Mouse (Mus musculus): Measurements from ENCODE around the gene Serpinf1. TPM values are rescaled to one million over a fixed set of nuclear protein-coding genes. Genes with fewer than 3 reads are reported as not detected.

Serpinf1 gene
- polyA plus RNA-seq (2015; fragmentation: Nextera tagmentation; extraction: Ambion mirVana): 34.7 and 54.2 TPM in 2 replicates

DNA sequence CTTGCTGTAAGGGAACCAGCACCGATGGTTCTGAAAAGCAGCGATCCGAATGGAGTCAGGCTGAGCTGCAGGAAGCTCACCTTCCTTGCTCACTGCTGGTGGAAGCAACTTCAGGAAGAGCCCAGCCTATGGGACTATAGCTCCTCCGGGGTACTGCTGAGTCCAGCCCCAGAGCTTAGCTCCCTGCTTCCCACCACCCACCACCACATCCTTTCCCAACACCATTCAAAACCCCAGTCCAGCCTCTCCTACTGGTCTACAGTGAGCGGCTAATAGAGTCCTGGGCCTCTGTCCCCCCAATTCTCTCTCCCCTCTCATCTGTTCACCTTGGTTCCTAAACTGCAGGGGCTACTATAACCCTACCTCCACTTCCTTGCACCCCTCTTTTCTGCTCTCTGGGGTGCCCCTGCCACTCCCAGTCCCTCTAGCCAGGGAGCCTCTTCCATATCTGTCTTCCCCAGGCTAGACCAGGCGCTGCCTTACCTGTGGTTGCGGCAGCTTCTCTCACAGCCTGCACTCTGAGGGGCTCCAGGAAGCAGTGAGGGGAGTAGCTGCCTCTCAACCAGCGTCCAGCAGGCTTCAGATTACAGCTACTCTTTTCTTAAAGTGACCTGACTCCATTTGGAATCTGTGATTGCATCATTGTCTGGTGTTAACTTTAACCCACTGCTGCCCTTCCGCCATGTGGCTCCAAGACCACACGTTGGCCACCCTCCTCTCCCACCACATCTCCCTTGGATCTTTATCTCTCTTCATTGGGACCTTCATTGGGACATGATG is at the start of gene Serpinf1:
Serpinf1 (minus strand) TSS at position 689 of the 780 bp plus-strand sequence.
- peak within 1 kb of the TSS; percentile 38; the same call in 1 of the 2 replicates for H3K9ac ChIP-seq
- no peaks in the 10 kb centered on the region for H3K27me3 ChIP-seq
- no peaks in the 10 kb centered on the region for H3K36me3 ChIP-seq
- no peak; the same call in 1 of the 2 replicates for ATAC-seq (replicated peaks; ENCODE audit: insufficient number of reproducible peaks, insufficient read depth, low FRiP score, low read depth)
- WGBS: 42% methylated on average over 10 of the region's 10 CpGs
- peaks cover 16% of the 10 kb centered on the region for H3K4me1 ChIP-seq (replicated peaks)
- peak within 1 kb of the TSS; percentile 54 for H3K4me2 ChIP-seq
- H3K4me3 ChIP-seq: peak within 1 kb of the TSS; percentile 40
- no peak within 1 kb of the TSS for H3K27ac ChIP-seq
- H3K9me3 ChIP-seq (replicated peaks): no peaks in the 10 kb centered on the region

DNA sequence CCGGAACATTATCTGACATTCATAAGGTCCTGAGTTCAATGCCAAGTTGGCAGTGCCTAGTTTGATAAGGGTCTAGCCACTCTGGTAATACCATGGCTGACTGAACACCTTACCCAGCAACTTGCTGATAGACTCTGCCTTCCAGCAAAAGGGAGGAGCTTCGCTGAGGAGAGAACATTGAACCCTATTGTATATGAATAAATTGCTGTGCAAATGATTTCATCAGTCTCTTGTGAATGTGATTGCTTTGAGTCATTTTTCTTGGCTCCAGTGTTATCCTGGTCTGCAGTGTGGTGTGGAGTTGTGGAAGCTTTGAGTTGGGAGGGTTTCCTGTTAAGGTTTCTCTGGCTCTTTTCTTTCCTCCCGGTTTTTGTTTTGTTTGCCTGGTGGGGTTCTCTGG is 48.2 kb upstream of the Serpinf1 start:
- Histone ChIP-seq H3K4me1 (replicated peaks) (peaks cover 16% of the 10 kb centered on the region), H3K36me3 (peaks cover 10% of the 10 kb centered on the region), H3K9me3 (replicated peaks) (no peaks in the 10 kb centered on the region), H3K27ac (no peak overlapping the region), H3K27me3 (no peaks in the 10 kb centered on the region), H3K9ac (no peak overlapping the region), H3K4me3 (no peak overlapping the region), H3K4me2 (no peak overlapping the region)
- WGBS: 68% methylated on average over 3 of the region's 3 CpGs
- ATAC-seq (replicated peaks; ENCODE audit: insufficient number of reproducible peaks, insufficient read depth, low FRiP score, low read depth): no peak

DNA sequence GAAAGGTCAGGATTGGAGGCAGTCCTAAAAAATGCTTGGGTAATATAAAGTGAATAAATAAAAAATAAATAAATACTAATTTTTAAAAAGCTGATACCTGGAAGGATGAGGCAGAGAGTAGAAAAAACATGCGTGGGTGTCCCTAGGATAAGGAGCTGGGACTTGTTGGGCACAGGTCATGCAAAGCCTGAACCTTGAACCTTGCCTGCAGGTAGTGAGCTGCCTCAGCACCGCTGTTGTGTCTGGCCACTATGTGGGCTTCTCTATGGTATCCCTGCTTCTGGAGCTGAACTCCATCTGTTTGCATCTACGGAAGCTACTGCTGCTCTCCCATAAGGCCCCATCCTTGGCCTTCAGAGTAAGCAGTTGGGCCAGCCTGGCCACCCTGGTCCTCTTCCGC is 46.8 kb upstream of the Serpinf1 start:
- Histone ChIP-seq H3K36me3 (peaks cover 23% of the 10 kb centered on the region), H3K4me2 (no peak overlapping the region), H3K27ac (no peak overlapping the region), H3K9me3 (replicated peaks) (no peaks in the 10 kb centered on the region), H3K4me1 (replicated peaks) (peaks cover 16% of the 10 kb centered on the region), H3K4me3 (no peak overlapping the region), H3K9ac (no peak overlapping the region), H3K27me3 (no peaks in the 10 kb centered on the region)
- ATAC-seq (replicated peaks; ENCODE audit: insufficient number of reproducible peaks, insufficient read depth, low FRiP score, low read depth): no peak
- WGBS: 96% methylated on average over 4 of the region's 4 CpGs

DNA sequence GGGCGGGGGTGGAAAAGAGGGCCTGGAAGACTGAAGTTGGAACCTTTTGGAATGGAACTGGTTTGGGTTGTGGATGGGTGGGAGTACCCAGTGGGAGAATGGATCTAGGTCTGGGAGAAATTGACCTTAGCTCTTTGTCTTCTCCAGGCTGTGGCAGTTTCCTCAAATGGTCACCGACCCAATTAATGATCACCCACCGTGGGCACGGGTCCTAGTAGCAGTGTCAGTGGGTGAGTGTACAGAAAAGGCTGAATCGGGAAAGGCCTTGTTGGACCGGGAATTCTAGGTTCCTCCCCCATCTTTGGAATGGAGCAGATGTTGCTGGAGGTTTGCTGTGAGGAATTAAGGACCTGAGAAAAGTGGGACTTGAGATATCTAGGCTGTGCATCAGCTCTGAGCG is 45.9 kb upstream of the Serpinf1 start:
- H3K4me1 ChIP-seq (replicated peaks): peaks cover 20% of the 10 kb centered on the region
- peaks cover 23% of the 10 kb centered on the region for H3K36me3 ChIP-seq
- no peak for ATAC-seq (replicated peaks; ENCODE audit: insufficient number of reproducible peaks, insufficient read depth, low FRiP score, low read depth)
- peak overlapping the region; percentile 88 for H3K4me2 ChIP-seq
- peak overlapping the region; percentile 61 for H3K9ac ChIP-seq
- no peaks in the 10 kb centered on the region for H3K9me3 ChIP-seq (replicated peaks)
- peak overlapping the region; percentile 56 for H3K4me3 ChIP-seq
- no peaks in the 10 kb centered on the region for H3K27me3 ChIP-seq
- peak overlapping the region; percentile 60; the same call in 1 of the 2 replicates for H3K27ac ChIP-seq
- 60% methylated on average over 7 of the region's 7 CpGs for WGBS

DNA sequence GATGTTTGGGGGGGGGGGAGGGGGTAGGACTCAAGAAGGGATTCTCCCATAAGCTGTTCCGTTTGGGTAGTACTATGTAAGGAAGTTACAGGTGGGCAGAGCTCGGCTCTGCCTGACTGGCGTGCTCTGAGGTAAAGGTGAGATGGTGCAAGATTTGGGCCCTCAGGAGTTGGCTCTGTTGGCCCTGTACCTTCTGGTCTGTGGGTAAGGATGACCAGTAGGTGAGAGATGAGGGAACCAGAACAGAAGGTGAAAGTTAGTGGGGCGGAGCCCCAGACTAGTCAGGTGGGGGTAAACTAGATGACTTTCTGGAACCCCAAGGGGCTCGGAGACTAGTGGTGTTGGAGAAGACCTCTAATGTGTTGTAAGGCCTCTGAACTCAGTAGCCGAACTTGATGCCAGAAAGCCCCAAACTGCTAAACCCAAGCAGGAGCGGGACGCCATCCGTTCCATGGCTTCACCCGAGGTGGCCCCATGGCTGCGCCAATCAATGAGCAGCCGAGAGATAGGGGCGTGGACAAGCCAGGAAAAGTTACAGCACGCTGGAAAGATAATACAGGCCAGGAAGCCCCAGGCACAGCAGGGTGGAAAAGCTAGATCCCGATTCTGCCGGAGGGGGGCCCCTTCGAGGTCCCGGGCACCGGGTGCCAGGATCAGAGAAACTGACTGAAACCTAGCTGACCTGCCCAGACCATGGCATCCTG is 45.2 kb upstream of the Serpinf1 start:
- Histone ChIP-seq H3K4me3 (peak overlapping the region; percentile 56), H3K4me1 (replicated peaks) (peaks cover 28% of the 10 kb centered on the region), H3K9me3 (replicated peaks) (no peaks in the 10 kb centered on the region), H3K9ac (peak overlapping the region; percentile 61), H3K36me3 (peaks cover 23% of the 10 kb centered on the region), H3K4me2 (peak overlapping the region; percentile 88), H3K27ac (peak overlapping the region; percentile 60), H3K27me3 (no peaks in the 10 kb centered on the region)
- peak; percentile 74 for ATAC-seq (replicated peaks; ENCODE audit: insufficient number of reproducible peaks, insufficient read depth, low FRiP score, low read depth)
- WGBS: 14% methylated on average over 19 of the region's 19 CpGs

DNA sequence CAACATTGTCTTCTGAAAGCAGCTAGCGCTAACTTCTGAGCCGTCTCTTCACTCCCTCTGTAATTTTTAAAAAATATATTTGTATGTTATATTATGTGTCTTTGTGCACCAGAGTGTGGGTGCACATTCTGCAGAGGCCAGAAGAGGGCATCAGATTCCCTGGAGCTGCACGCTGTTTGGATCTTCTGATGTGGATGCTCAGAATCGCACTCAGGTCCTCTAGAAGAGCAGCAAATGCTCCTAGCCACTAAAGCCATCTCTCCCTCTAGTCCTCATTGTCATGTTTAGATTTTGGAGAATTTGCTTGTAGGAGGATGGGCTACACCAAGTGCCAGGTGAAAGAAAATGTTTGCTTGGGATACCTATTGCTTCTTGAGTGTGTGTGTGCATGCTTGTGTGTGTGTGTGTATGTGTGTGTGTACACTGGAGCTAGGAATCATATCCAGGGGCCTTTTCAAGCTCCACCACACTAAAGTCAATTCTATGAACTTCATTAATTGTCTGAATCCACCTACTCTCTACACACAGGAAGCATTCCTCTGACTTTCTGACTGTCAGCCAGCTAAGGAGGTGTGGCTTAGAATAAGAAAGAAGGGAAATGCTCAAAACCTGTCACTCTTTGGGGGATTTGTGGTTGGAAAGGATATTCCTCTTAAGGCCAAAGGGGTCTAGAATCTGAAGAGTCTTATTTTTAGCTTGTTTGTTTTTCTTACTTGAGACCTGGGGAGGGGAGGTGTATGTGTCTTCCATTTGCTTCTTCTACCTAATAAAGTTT is 44.4 kb upstream of the Serpinf1 start:
- no peak for ATAC-seq (replicated peaks; ENCODE audit: insufficient number of reproducible peaks, insufficient read depth, low FRiP score, low read depth)
- Histone ChIP-seq H3K9ac (no peak overlapping the region), H3K4me3 (no peak overlapping the region), H3K4me2 (0 out of 2 replicates have a peak overlapping the region, but pooled peaks have one; percentile 88), H3K27ac (no peak overlapping the region), H3K36me3 (peaks cover 23% of the 10 kb centered on the region), H3K4me1 (replicated peaks) (peaks cover 31% of the 10 kb centered on the region), H3K9me3 (replicated peaks) (no peaks in the 10 kb centered on the region), H3K27me3 (no peaks in the 10 kb centered on the region)
- WGBS: 98% methylated on average over 4 of the region's 4 CpGs

DNA sequence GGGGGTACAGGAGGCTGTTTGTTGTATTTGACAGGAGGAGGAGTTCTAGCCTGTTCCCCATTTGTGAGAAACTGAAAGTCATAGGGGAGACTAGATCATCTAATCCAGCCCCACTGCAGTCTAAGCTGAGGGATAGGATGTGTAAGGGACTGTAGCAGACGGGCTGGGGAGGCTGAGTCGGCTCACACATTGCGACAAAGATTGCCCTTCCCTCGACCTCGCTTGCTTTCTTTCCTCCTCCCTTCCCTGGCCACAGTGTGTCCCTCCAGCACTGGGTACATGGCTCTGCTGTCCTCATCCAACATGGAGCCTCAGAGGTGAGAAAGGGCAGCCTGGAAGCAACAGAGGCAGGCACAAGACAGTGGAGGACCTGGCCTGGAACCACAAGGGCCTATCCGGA is 42.5 kb upstream of the Serpinf1 start:
- no peaks in the 10 kb centered on the region for H3K9me3 ChIP-seq (replicated peaks)
- H3K27ac ChIP-seq: no peak overlapping the region
- peaks cover 35% of the 10 kb centered on the region for H3K4me1 ChIP-seq (replicated peaks)
- H3K4me3 ChIP-seq: no peak overlapping the region
- WGBS: 88% methylated on average over 6 of the region's 6 CpGs
- H3K9ac ChIP-seq: no peak overlapping the region
- no peak for ATAC-seq (replicated peaks; ENCODE audit: insufficient number of reproducible peaks, insufficient read depth, low FRiP score, low read depth)
- H3K36me3 ChIP-seq: peaks cover 23% of the 10 kb centered on the region
- H3K4me2 ChIP-seq: no peak overlapping the region
- no peaks in the 10 kb centered on the region for H3K27me3 ChIP-seq

DNA sequence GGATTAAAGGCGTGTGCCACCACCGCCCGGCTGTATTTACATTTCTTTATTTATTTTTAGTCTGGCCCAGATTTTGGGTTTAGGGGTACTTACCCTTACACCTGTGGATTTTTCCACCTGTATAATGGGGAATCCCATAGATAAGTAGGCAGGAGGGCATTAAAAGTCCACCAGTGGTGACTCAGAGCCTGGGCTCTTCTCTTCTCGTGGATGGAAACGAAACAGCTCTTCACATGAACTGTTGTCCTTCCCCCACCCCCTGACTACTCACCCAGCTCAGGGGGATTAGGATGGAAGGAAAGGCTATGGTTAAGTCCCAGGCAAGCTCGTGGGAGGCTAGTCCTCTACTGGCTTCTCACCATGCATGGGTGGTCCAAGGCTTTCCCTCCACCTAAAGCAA is 41.9 kb upstream of the Serpinf1 start:
- WGBS: 86% methylated on average over 6 of the region's 6 CpGs

DNA sequence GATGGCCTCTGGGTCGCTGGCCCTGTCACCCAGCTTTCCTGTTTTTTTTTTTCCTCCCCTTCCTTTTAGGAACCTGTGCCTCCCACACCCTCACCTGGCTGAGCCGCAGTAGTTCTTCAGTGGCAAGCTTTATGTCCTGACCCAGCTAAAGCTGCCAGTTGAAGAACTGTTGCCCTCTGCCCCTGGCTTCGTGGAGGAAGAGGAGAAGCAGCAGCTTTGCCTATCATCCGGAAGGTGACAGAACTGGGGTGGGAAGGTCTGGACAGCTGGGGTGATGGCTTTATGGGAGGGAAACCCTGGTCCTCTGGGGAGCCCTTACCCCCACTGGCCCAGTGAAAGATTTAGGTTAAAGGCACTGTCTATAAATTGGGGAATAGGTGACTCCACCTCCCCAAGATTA is 41.1 kb upstream of the Serpinf1 start:
- Histone ChIP-seq H3K4me3 (peak overlapping the region; percentile 80), H3K4me2 (peak overlapping the region; percentile 78), H3K9me3 (replicated peaks) (no peaks in the 10 kb centered on the region), H3K36me3 (peaks cover 23% of the 10 kb centered on the region), H3K27ac (peak overlapping the region; percentile 94), H3K9ac (no peak overlapping the region), H3K27me3 (no peaks in the 10 kb centered on the region), H3K4me1 (replicated peaks) (peaks cover 49% of the 10 kb centered on the region)
- WGBS: 57% methylated on average over 4 of the region's 4 CpGs
- no peak for ATAC-seq (replicated peaks; ENCODE audit: insufficient number of reproducible peaks, insufficient read depth, low FRiP score, low read depth)

More for the DNA sequence above, 41.9 kb upstream of the Serpinf1 start:
- no peak overlapping the region for H3K4me3 ChIP-seq
- no peak for ATAC-seq (replicated peaks; ENCODE audit: insufficient number of reproducible peaks, insufficient read depth, low FRiP score, low read depth)
- peaks cover 41% of the 10 kb centered on the region for H3K4me1 ChIP-seq (replicated peaks)
- no peak overlapping the region for H3K27ac ChIP-seq
- H3K36me3 ChIP-seq: peaks cover 23% of the 10 kb centered on the region
- H3K4me2 ChIP-seq: no peak overlapping the region
- no peaks in the 10 kb centered on the region for H3K27me3 ChIP-seq
- H3K9me3 ChIP-seq (replicated peaks): no peaks in the 10 kb centered on the region
- H3K9ac ChIP-seq: no peak overlapping the region

DNA sequence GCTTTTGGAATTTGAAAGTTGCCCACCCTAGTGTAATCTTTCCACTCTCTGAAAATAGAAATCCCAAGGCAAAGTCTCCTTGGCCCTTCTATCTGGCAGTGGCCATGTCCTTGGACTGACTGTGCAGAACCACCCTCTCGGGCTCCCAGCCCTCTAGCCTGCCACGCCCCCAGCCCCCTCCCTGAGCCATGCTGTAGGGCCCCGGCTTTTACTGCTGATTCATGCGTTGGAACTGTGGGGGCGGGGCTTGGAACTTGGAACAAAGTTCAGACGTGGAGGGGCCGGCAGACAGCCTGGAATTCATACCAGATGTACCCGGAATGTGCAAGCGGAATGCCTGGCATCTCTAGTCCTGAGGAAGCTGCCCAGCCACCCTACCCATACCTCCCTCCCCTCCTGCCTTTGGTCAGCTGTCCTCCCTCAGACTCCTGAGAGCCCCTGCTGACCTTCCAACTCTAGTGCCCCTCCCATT is 40.4 kb upstream of the Serpinf1 start:
- Histone ChIP-seq H3K9me3 (replicated peaks) (no peaks in the 10 kb centered on the region), H3K4me3 (peak overlapping the region; percentile 80), H3K9ac (peak overlapping the region; percentile 81), H3K4me1 (replicated peaks) (peaks cover 45% of the 10 kb centered on the region), H3K27me3 (no peaks in the 10 kb centered on the region), H3K36me3 (peaks cover 23% of the 10 kb centered on the region), H3K27ac (peak overlapping the region; percentile 94), H3K4me2 (peak overlapping the region; percentile 78)
- peak; percentile 52 for ATAC-seq (replicated peaks; ENCODE audit: insufficient number of reproducible peaks, insufficient read depth, low FRiP score, low read depth)
- WGBS: 1% methylated on average over 9 of the region's 9 CpGs
